Mouse (Mus musculus) heart, postnatal 0 days (tissue): ENCODE measurements around the gene Irx2. TPM values are rescaled to one million over a fixed set of nuclear protein-coding genes. Genes with fewer than 3 reads are reported as not detected.
A peak's percentile ranks its signal among the peaks of the same experiment; 100 is the strongest.

ENCODE experiments used
- ATAC-seq: fragments of 200-750 bp; cut with Nextera tagmentation; 2 replicates; pipeline ENCODE4 v1.8.0; 2017; ENCODE audit warnings: low read depth, moderate number of reproducible peaks, moderate library complexity; ENCODE audit not compliant: insufficient read depth
- DNase-seq: peaks from one replicate; pipeline ENCODE4 v3.0.0-alpha.2; 2016; ENCODE audit warnings: low spot score
- H3K27ac ChIP-seq: fragments of 300-500 bp; sonication (generic); 2 replicates; pipeline ENCODE4 v1.5.1; 2014; ENCODE audit warnings: low read depth, mild to moderate bottlenecking
- H3K27me3 ChIP-seq: fragments of 300-500 bp; sonication (generic); 2 replicates; pipeline ENCODE4 v1.6.1; 2014; ENCODE audit warnings: low read length, mixed read lengths; ENCODE audit not compliant: control insufficient read depth, insufficient read depth
- H3K36me3 ChIP-seq: fragments of 300-500 bp; sonication (generic); replicated peaks from 2 replicates; pipeline ENCODE4 v1.6.1; 2014; ENCODE audit warnings: low read length, mixed read lengths; ENCODE audit not compliant: control insufficient read depth, insufficient read depth
- H3K4me1 ChIP-seq: fragments of 300-500 bp; sonication (generic); 2 replicates; pipeline ENCODE4 v1.6.1; 2014; ENCODE audit warnings: antibody characterized with exemption; ENCODE audit not compliant: control insufficient read depth, insufficient read depth
- H3K4me2 ChIP-seq: fragments of 300-500 bp; sonication (generic); 2 replicates; pipeline ENCODE4 v1.6.1; 2014; ENCODE audit warnings: low read depth, mild to moderate bottlenecking, low read length, moderate library complexity
- H3K4me3 ChIP-seq: fragments of 300-500 bp; sonication (generic); 2 replicates; pipeline ENCODE4 v1.5.1; 2014; ENCODE audit warnings: low read depth, low read length
- H3K9ac ChIP-seq: fragments of 300-500 bp; sonication (generic); replicated peaks from 2 replicates; pipeline ENCODE4 v1.6.1; 2014; ENCODE audit warnings: low read depth, low read length, mixed read lengths
- H3K9me3 ChIP-seq: fragments of 300-500 bp; sonication (generic); replicated peaks from 2 replicates; pipeline ENCODE4 v1.6.1; 2016; ENCODE audit warnings: low read length; ENCODE audit not compliant: control insufficient read depth
- CTCF ChIP-seq: IDR thresholded peaks from 2 replicates; pipeline ENCODE4 v1.5.1; 2016; ENCODE audit warnings: antibody characterized with exemption, control low read depth, low read depth
- EP300 ChIP-seq: IDR thresholded peaks from 2 replicates; pipeline ENCODE4 v1.6.1; 2016; ENCODE audit warnings: antibody characterized with exemption, low read depth
- WGBS: fragments of 180-500 bp; shearing (Covaris S2); extraction: QIAGEN DNeasy Blood & Tissue Kit; methylation state at CpG from one replicate; pipeline ENCODE4 v1.1.7; 2014; 5-methylcytosine and 5-hydroxymethylcytosine counted together
- polyA plus RNA-seq: library from polyadenylated mRNA; unstranded; fragments of >200 nt; fragmentation: Nextera tagmentation; extraction: Ambion mirVana; gene quantifications from 2 replicates; pipeline ENCODE4 v1.2.1, GENCODE M21; 2015
- total RNA-seq: library from RNA; depleted of rRNA; stranded (reverse); fragments of >200 nt; gene quantifications from 2 replicates; pipeline ENCODE4 v1.2.3, GENCODE M21; 2014; ENCODE audit warnings: low replicate concordance; rRNA removed

Gene Irx2
- total RNA-seq (14.0 and 18.7 TPM in 2 replicates), polyA plus RNA-seq (5.3 and 6.7 TPM in 2 replicates)

GRCm38 (mm10) chr13:72628462-72628916 is at the start of gene Irx2:
Gene Irx2 (plus strand): TSS chr13:72628820.
- peak; percentile 88 for ATAC-seq
- H3K36me3 ChIP-seq: no peaks in the 10 kb centered on the region
- TF ChIP-seq EP300 (no peak), CTCF (no peak)
- peak within 1 kb of the TSS; percentile 54 for H3K9ac ChIP-seq
- no peaks in the 10 kb centered on the region for H3K9me3 ChIP-seq
- H3K4me1 ChIP-seq: peaks cover 7% of the 10 kb centered on the region
- peak; percentile 77 for DNase-seq
- peak within 1 kb of the TSS; percentile 69 for H3K4me2 ChIP-seq
- H3K4me3 ChIP-seq: peak within 1 kb of the TSS; percentile 51
- peaks cover 99% of the 10 kb centered on the region for H3K27me3 ChIP-seq
- WGBS: 0% methylated on average over 39 of the region's 45 CpGs
- peak within 1 kb of the TSS; percentile 71 for H3K27ac ChIP-seq

- no peak for TF ChIP-seq CTCF
- TF ChIP-seq EP300: no peak
- Histone ChIP-seq H3K9ac (no peak overlapping the region), H3K4me3 (no peak overlapping the region), H3K4me1 (no peaks in the 10 kb centered on the region), H3K9me3 (no peaks in the 10 kb centered on the region), H3K27me3 (no peaks in the 10 kb centered on the region), H3K27ac (no peak overlapping the region), H3K4me2 (no peak overlapping the region), H3K36me3 (no peaks in the 10 kb centered on the region)
- DNase-seq (no peak), ATAC-seq (no peak)
- WGBS: 85% methylated on average over 2 of the region's 2 CpGs
These were observed 47.3 kb upstream of the Irx2 start for GRCm38 (mm10) chr13:72581276-72581675.

- no peak overlapping the region for H3K4me2 ChIP-seq
- 72% methylated on average over 4 of the region's 4 CpGs for WGBS
- no peak for DNase-seq
These were observed 36.1 kb upstream of the Irx2 start for GRCm38 (mm10) chr13:72592526-72592925.

GRCm38 (mm10) chr13:72593310-72593709 is 35.3 kb upstream of the Irx2 start:
- no peaks in the 10 kb centered on the region for H3K27me3 ChIP-seq
- H3K9me3 ChIP-seq: no peaks in the 10 kb centered on the region
- no peak overlapping the region for H3K4me3 ChIP-seq
- H3K36me3 ChIP-seq: no peaks in the 10 kb centered on the region
- TF ChIP-seq CTCF (no peak), EP300 (no peak)
- 70% methylated on average over 6 of the region's 6 CpGs for WGBS
- H3K4me1 ChIP-seq: no peaks in the 10 kb centered on the region
- no peak overlapping the region for H3K4me2 ChIP-seq
- H3K9ac ChIP-seq: no peak overlapping the region
- no peak for DNase-seq
- no peak overlapping the region for H3K27ac ChIP-seq
- no peak for ATAC-seq

More at GRCm38 (mm10) chr13:72592526-72592925, 36.1 kb upstream of the Irx2 start:
- Histone ChIP-seq H3K27me3 (no peaks in the 10 kb centered on the region), H3K4me1 (no peaks in the 10 kb centered on the region), H3K27ac (no peak overlapping the region), H3K36me3 (no peaks in the 10 kb centered on the region), H3K9ac (no peak overlapping the region), H3K9me3 (no peaks in the 10 kb centered on the region), H3K4me3 (no peak overlapping the region)
- no peak for ATAC-seq
- TF ChIP-seq CTCF: no peak
- TF ChIP-seq EP300: no peak

- Histone ChIP-seq H3K4me2 (no peak overlapping the region), H3K9me3 (no peaks in the 10 kb centered on the region), H3K4me1 (no peaks in the 10 kb centered on the region), H3K36me3 (no peaks in the 10 kb centered on the region), H3K9ac (no peak overlapping the region), H3K27ac (no peak overlapping the region), H3K4me3 (no peak overlapping the region), H3K27me3 (no peaks in the 10 kb centered on the region)
- WGBS: 57% methylated on average over 4 of the region's 4 CpGs
- TF ChIP-seq CTCF: no peak
- TF ChIP-seq EP300: no peak
- DNase-seq: no peak
- ATAC-seq: no peak
These were observed 34.9 kb upstream of the Irx2 start for GRCm38 (mm10) chr13:72593710-72594111.

- WGBS: 86% methylated on average over 3 of the region's 3 CpGs
These were observed 29.4 kb upstream of the Irx2 start for GRCm38 (mm10) chr13:72599254-72599653.

More at GRCm38 (mm10) chr13:72599254-72599653, 29.4 kb upstream of the Irx2 start:
- Histone ChIP-seq H3K9me3 (no peaks in the 10 kb centered on the region), H3K27me3 (no peaks in the 10 kb centered on the region), H3K36me3 (no peaks in the 10 kb centered on the region), H3K4me3 (no peak overlapping the region), H3K27ac (no peak overlapping the region), H3K4me2 (no peak overlapping the region), H3K9ac (no peak overlapping the region), H3K4me1 (no peaks in the 10 kb centered on the region)
- no peak for DNase-seq
- no peak for ATAC-seq
- no peak for TF ChIP-seq CTCF
- TF ChIP-seq EP300: no peak
